Mouse (Mus musculus) brain, embryonic 14.5 days (tissue): Measurements from ENCODE around the gene Abat. TPM values are rescaled to one million over a fixed set of nuclear protein-coding genes. Genes with fewer than 3 reads are reported as not detected.
"Not testable (repeated sequence)": the region's sequence is repeated elsewhere in the genome, so short reads cannot be mapped to it uniquely, and the experiment has no call there.

Experiments used
- DNase-seq: peaks from one replicate; pipeline ENCODE4 v3.0.0-alpha.2; 2011; ENCODE audit warnings: low read depth
- CTCF ChIP-seq: fragments of 200-500 bp; IDR thresholded peaks from 2 replicates; pipeline ENCODE4 v1.5.1; 2012; ENCODE audit warnings: inconsistent platforms, mild to moderate bottlenecking, moderate library complexity, borderline replicate concordance; ENCODE audit not compliant: insufficient read depth, insufficient read length; ENCODE audit errors: extremely low read depth
- POLR2A ChIP-seq: fragments of 200-500 bp; IDR thresholded peaks from 2 replicates; pipeline ENCODE4 v1.6.1; 2012; ENCODE audit warnings: mild to moderate bottlenecking, inconsistent platforms, borderline replicate concordance; ENCODE audit not compliant: poor library complexity, insufficient read depth, insufficient read length, severe bottlenecking; ENCODE audit errors: extremely low read depth
- polyA plus RNA-seq: library from polyadenylated mRNA; depleted of rRNA; stranded (reverse); fragments of >200 nt; gene quantifications from 2 replicates; pipeline ENCODE4 v1.2.3, GENCODE M21; 2012

The Abat gene
- polyA plus RNA-seq, 1 experiment = 59.8 TPM

DNA sequence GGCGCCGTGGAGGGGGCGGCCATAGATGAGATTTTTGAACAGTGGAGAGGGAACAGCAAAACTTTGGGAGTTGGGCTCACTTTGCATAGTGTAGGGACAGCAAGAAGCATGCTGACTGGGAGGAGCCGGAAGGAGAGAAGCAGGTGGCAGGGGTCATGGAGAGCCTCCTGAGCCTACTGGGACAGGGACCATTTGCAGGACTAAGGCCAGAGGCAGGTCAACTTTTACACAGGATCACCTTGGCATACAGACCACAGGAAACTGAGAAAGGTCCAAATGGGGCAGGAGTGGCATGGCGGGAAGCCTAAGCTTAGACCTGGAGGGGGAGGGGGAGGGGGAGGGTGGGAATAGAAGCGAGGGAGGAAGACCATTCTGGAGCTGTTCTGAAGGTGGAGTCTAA lies 20.2 kb downstream of the Abat start:
- no peak for DNase-seq

DNA sequence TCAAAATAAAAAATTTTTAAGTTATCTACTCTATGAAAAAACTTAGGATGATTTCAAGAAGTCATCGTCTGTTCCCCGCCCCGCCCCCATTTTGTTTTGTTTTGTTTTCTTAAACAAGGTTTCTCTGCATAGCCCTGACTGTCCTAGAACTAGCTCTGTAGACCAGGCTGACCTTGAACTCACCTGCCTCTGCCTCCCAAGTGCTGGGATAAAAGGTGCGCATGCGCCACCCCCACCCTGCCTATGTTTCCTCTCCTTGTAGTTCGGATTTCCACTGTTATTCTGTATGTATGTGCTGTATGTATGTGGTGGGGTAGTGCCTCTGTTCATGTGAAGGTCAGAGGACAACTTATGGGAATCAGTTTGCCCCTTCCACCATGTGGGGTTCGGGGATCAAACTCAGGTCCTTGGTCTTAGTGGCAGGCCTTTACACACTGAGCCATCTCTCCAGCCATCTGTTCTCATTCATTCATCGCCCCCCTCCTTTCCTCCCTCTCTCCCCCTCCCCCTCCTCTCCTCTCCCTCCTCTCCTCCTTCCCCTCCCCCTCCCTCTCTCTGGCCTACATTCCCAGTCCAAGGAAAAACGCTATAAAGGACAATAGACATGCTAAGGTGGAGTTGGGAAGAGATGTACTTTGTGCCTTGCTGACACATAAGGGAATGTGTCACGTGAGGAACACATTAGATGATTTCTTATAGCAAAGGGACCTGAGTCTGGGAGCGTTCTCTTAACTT lies 21.4 kb downstream of the Abat start:
- no peak for TF ChIP-seq POLR2A
- no peak for TF ChIP-seq CTCF
- no peak for DNase-seq

More for the DNA sequence above, 20.2 kb downstream of the Abat start:
- no peak for TF ChIP-seq CTCF
- no peak for TF ChIP-seq POLR2A

DNA sequence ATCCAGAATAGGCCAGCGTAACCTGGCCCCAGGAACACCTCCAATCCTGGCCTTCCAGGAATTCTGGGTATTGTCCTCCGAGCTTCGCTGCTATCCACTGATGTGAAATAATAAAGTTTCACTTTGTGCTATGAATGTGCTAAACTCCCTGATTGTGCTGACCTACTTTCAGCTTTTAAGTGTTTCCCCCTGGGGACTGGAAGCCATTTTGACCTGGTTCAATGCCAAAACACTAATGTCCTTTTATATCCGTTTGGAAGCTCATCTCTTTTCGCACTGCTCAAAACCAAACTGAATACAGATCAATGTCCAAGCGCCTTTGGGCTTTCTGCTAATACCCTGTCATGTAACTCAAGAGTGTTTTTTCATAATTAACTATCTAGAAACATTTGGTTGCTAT lies 22.2 kb downstream of the Abat start:
- TF ChIP-seq CTCF (no peak), POLR2A (no peak)
- DNase-seq = no peak

DNA sequence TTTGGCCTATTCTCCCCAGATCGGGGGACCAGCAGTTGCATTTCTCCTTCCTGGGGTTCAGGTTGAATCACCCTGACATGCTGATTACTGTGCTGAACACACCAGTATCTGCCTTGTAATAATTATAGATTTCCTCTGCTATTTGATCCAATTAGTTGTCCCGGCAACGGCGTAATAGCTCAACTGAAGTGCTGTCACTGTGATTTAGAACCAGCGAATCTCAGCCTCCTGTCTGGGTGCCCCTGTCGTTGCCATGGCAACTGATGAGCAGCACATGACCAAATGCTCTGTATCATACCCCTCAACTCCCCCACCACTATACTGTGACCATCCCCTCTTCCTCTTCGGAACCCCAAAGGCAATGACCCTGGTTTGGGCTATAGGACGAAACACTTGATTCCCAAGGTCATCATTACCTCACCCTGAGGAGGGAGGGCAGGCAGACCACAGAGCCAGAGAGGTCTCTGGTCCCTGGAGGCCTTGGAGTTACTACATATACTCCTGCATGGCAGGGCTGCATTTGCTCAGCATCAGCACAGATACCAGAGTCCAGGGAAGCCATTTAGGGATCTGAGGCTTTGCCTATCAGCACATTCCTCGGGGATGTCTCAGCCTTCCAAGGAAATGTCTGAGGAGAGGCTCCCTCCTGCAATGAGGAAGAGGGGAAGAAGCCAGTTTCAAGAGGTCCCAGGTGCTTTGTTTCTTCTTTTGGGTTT lies 26.1 kb downstream of the Abat start:
- TF ChIP-seq POLR2A (no peak), CTCF (no peak)
- peak; percentile 96 for DNase-seq

DNA sequence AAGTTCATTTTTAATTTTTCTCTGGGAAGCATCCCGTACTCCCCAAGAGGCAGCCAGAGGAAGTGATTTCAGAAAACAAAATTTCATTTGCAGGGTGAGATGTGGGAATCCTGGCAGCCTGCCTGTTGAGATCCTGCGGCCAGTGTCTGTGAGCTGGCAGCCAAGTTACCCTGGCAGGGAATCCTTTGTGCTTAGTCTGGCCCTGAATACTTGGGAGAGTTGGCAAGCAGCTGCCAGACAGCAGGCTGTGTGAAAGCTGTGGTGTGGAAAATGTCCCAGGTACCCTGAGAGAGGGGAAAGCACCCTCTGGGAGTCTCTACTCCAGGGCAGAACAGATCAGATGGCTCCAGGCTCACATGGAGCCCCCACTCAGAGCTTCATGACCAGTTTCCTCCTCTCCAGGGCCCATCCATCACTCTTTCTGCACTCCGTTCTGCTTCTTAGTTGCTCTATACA lies 27.7 kb downstream of the Abat start:
- peak; percentile 96 for DNase-seq
- TF ChIP-seq CTCF = peak; percentile 8; the same call in 1 of the 2 replicates
- no peak for TF ChIP-seq POLR2A

DNA sequence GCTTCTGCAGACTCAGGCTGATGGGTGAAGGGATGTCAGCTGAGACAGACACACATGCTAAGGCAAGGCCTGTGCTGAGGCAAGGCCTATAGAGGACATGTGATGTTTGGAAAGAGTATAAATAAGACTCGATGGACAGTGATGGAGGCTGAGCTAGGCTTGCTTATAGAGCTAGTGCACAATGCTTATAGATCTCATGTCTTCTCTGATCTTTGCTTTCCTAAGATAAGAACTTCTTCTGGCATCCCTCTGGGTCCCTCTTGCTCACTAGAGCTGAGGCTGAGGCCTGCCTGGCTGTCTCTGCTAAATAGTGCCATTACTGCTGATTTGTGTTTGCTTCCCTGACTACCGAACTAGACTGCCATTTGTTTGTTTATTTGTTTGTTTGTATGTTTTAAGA lies 34.6 kb downstream of the Abat start:
- TF ChIP-seq POLR2A = no peak
- no peak for TF ChIP-seq CTCF
- no peak for DNase-seq

DNA sequence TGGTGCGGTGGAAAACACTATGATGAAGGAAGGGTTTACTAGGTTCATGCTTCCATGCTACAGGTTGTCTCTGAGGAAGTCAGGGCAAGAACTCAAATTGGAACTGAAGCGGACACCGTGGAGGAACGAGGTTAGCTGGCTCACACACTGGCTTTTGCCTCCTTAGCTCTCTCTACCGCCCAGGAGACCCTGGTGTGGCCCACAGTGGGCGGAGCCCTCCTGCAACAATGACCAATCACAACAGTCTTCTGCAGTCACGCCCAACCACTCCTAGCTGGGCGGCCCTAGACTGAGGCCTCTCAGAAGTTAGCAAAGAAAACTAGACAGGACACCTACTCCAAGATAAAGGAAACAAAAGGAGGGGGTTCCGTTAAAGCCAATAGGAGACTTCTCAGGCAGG lies 36.3 kb downstream of the Abat start:
- DNase-seq = no peak
- TF ChIP-seq CTCF = no peak
- TF ChIP-seq POLR2A = no peak

DNA sequence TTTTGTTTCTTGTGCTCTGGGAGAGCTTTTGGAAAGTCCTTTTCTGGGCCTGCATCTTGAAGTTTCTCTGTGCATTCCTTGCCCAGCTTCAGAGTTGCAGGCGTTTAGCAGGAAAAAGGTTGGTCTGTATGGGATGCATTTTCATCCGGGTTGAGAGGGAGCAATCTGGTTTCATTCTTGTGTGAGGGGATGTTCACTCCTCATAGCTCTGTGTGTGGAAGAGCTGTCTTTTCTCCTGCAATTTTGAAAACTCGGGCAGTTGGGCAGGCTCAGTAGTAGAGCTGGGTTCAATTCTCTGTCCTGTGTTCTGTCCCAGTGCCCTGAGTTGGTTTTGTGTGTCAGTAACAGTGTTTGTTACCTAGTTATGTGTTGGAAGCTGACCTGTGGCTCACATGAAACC lies 41.1 kb downstream of the Abat start:
- no peak for TF ChIP-seq POLR2A
- no peak for TF ChIP-seq CTCF
- no peak for DNase-seq

DNA sequence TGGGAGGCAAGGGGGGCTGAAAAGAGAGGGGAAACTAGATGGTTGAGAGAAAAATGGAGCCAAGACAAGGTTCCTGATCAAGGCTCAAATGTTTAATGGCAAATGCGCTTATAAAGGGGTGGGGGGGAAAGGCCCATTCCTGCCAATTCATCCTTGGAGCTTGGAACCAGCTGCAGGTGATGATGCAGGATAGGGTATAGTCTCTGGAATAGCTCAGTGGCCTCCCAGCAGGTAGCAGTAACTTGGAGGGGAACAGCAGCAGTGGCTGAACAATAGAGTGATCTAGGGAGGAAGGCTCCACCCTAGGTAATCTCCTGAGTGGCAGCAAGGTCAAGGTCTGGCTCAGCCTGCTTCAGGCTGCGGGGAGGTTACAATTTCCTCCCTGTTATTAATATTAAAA lies 41.5 kb downstream of the Abat start:
- not testable (repeated sequence) for DNase-seq

DNA sequence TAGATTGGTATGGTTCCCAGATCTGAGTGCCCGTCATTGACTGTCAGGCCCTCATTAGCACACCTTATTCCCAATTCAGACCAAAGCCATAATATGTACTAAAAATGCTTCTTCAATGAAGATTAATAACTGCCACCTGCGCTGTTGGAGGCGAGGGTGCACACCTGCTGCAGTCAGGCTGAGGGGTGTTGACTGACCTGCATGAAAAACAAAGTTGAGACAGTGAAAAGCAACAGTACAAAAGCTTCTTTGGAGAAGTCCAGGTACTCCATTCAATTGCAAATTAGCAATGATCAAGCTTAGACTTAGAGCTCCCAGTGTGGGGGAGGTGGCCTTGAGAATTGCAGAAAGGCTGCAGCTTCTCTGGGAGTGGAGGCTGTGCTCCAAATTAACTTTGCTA lies 42.1 kb downstream of the Abat start:
- not testable (repeated sequence) for DNase-seq

DNA sequence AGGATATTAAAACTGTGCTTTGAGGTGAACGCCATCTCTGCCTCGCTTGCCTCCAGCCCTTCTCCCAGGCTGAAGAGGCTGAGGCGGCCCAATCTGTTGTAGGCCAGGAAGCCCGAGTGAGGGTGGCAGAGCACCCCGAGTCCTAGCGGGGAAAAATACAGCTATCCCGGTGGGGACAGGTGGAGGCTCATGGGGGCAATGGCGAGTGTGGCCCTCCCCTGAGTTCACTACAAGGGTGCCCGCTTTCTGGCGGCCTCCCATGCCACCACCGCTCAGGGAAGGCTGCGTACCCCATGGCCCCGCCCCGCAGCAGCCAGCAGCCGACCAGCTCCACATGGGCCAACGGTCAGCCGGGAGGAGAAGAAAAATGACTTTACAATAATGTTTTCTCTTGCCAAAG lies 46.9 kb downstream of the Abat start:
- TF ChIP-seq POLR2A (no peak), CTCF (no peak)
- DNase-seq = no peak

DNA sequence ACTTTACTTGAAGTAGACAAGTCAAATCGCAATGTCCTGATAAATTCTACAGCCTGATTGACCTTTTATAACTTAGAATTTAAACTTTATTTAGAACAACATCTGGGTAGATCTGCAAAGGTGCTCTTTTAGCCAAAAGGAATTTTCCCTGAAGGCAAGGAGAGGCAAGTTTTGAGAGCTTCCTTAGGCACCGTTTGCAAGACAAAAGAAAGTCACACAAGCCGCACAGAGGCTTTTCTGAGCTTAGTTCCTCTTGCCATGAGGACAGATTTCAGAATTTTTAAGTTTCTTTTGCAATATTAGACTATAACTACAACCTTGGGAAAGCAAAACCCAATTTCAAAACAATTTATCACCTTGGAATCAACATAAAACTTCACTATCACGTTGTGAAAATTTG lies 47.9 kb downstream of the Abat start:
- DNase-seq = not testable (repeated sequence)

DNA sequence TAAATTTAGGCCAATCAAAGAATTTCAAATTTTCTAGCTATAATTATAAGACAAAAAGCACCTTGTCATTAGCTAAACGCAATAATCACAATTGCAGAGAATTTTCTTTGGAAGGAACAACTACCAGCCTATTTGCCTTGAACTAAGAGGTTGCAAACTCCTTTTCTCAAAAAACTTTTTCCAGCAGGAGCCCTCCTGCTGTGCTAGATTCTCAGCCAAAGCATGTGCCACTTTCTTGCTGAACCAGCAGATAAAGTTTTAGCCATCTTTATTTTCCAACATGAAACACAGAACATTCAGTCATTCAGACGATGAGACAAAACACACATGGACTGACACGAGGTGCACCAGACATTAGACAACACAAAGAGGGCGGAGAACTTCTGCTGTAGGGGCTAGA lies 48.6 kb downstream of the Abat start:
- DNase-seq = not testable (repeated sequence)

DNA sequence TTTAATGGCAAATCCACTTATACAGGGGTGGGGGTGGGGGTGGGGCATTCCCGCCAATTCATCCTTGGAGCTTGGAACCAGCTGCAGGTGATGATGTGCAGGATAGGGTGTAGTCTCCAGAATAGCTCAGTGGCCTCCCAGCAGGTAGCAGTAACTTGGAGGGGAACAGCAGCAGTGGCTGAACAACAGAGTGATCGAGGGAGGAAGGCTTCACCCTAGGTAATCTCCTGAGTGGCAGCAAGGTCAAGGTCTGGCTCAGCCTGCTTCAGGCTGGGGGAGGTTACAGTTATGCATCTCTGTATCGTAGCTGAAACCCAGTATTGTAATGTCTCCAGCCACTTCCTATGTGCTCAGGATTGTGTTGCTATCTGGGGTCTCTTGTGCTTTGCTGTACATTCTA lies 49.6 kb downstream of the Abat start:
- not testable (repeated sequence) for DNase-seq
